Mouse (Mus musculus): ENCODE data around the gene Ap1m2.
"Not testable (repeated sequence)": the region's sequence is repeated elsewhere in the genome, so short reads cannot be mapped to it uniquely, and the experiment has no call there.

Gene Ap1m2

DNA sequence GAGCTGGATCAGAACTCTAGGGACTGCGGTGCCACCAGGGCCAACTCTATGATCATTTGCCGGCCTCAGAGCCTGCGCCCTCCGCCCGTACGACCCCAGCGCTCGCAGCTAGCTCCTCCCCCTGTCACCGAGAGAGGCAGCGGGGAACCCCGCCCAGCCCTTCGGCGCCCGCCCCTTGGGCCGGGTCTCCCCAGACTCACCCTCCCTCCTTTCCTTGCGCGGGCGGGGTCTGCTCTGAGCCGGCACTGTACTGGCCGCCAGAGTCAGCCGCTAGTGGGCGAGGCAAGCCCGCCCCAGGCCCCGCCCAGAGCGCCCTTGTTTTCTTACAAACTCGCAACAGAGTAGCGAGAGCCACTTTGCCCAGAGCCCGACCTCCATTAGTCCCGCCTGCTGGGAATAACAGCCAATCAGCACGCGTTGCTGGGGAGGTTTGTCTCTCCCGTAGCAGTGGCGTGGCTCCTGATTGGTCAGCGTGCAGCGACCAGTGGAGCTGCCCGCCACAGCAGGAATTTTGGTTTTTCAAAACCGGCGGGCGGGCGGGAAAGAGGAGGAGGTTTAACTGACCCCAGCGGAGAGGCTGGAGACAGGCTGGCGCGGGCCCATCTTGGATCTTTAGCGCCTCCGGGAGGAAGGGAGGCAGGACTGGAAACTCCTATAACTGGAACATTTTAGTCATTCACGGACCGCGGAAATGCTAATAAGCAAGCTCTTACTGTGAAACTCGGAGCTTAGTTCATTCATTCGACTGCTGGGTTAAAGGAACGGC is 20.9 kb downstream of the Ap1m2 start, which contains the start of gene Cdkn2d:
TSS of gene Cdkn2d (minus strand) at position 386 of the 766 bp plus-strand sequence.
- intact Hi-C loops (cut with DNase I) = no loop called here

DNA sequence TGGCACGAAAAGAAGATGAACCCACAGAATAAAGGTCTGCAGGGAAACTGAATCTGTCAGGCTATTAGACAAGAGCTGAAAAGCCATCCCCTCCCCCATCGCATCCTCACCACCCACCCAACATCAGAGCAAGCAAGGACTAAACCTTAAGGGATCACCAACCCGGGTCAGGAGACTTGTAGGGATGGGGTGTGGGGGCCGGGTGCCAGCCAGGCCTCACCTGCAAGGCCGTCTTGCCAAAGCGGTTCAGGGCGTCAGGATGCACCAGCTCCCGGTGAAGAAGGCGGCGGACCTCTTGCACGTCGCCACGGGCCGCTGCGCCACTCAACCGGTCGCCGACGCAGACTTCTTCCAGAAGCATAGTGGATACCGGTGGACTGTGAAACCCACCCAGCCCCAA is 21.5 kb downstream of the Ap1m2 start:
- intact Hi-C loops (cut with DNase I) = no loop called here

DNA sequence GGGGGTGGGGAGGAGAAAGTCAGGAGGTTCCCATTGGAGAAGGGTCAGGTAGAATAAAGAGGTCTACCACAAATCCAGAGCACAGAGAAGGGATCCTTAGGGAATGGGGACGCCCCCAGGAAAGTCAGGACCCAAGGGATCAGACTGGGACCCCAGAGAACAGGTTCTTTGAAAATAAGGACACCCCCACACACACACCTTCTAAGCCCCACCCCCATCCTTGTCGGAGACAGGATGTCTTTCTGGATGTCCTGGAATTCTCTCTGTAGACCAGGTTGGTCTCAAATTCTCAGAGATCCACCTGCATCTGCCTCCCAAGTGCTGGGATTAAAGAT is 22.8 kb downstream of the Ap1m2 start:
- intact Hi-C loops (cut with DNase I) = no loop called here

DNA sequence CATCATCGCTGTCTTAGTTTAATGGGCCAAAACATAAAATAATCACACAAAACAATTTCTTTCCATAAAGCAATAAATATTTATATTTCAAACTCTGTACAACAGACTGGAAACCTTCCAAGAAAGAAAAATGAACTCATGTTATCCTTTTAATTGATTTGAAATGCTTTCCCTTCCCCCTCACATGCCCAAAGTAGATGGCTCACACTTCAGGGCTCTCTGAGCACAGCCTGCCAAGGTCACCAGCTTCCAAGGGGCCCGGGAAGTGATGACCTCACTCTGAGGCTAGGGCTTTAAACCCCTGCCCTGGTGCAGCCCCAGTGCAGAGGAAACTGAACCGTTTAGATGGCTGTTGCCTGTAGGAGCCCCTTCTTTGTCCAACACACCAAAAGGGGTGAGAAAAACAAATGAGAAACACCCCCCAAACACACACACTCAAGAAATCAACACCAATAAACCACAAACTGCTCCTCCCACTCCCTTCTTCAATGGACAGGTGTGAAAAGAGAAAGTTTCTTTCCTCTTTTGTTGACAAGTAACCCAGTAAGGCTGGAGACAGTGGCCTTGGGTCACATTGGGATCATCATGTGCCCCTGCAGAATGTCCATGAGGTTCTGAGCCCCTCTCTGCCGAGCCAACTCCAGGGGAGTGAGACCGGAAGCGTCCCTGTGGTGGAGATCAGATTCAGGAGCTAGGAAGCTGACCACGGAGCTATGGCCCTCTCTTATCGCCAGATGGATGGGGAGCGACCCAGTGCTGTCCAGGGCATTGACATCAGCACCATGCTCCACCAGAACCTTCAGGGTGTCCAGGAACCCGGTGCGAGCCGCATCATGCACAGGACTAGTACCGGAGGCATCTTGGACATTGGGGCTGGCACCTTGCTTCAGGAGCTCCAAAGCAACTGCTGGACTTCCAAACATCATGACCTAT is 23.5 kb downstream of the Ap1m2 start:
- intact Hi-C loops (cut with DNase I) = no loop called here

DNA sequence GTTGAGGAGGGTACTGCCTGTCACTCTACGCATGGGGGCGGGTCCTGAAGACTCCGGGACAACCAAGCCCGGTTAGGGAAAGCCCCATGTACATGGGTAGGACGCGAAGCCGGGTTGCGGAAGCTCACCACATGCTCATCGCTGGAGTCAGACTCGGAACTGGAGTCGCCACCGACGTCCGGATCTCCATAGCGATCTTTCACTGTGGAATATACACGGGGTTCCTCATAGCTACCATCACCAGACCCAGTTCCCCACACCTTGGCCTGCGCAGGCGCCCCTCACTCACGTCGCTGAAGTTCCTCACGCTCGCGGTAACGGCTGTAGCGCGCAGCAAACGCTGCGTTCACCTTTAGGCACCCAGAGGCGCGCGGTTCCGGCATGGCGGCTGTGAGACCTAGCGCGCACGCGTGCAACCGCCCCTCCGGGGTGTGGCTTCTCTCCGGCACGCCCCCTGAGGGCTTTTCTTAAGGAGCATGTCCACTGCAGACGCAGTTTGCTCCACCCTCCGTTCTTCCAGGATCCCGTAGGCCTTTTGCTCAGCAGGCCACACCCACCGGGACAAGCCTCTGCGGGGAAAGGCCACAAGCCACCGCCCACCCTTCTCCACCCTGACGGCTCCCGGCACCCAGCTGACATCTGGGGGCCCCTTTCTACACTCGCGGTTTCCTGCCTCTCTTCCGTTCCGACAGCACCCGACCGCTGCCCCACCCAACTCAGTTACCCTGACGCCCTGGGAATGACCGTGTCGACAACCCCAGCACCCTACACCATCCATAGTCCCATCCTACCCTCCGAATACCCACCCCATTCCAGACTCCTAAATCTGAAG is 24.4 kb downstream of the Ap1m2 start, which contains the start of gene Kri1:
TSS of gene Kri1 (minus strand) at position 399 of the 832 bp plus-strand sequence.
- intact Hi-C loops (cut with DNase I) = no loop called here

DNA sequence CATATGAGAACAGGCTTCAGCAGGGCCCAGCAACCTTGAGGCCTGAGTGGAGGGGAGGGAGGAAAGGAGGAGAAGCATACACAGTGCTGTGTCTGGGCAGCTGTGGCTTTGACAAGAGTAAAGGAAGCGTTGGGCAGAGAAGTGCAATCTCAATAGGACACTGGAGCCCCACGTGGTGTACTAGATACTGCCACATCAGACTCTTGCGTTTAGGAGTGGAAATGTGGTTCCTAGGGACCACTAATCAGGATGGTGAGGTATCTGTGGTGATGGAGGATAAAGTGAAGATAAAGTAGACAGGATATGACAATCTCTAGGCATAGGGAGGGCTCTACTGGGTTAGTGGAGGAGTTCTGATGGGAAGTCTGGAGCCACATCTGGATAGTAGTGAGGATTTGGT is 25.4 kb downstream of the Ap1m2 start:
- intact Hi-C loops (cut with DNase I) = no loop called here

DNA sequence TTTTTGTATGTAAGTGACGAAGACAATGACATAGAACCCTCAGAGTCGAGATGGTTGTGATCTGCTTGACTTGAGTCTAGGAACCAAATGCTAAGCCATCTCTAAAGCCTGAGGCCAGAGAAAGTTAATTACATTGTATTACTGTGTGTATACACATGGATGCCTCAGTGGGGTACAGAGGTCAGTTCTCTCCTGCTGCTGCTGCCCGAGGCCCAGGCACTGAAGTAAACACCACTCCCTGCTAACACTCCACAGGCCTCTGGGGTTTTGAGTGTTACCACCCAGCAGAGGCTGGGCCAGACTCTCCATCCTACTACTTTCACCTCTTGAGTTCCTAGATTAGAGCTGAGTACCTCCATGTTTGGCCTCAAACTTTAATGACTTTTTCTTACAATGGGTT is 28.1 kb downstream of the Ap1m2 start:
- intact Hi-C loops (cut with DNase I) = no loop called here

DNA sequence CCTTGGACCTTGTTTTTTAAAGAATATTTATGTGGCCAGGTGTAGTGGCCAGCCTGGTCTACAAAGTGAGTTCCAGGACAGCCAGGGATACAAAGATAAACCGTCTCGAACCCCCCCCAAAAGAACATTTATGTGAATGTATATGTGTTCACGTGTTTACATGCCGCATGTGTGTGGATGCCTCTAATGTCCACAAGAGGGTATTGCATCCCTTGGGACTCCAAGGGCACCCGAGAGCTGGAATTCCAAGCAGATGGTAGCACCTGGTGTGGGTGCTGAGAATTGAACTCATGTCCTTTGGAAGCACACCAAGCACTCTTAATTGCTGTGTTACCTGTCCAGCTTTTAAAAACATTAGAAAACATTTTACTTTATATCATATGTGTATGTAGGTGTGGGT is 28.5 kb downstream of the Ap1m2 start:
- intact Hi-C loops (cut with DNase I) = no loop called here

DNA sequence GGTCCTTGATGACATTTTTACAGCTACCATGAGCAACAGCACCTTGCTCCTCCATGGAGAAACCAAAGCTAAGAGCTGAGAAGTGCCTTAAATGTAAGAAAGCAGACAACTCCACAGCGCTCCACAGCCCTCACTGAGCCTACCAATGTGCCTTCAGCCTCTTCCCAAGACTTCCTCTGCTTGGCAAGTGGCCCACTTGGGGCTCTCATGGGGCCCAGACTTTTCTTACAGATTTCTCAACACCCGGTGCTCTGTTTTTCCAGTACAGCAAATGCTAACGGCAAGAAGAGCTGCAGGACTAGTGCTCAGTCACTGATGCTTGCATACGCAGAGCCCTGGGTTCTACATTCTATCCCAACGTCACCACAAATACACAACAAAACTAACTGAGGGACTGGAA is 34.4 kb downstream of the Ap1m2 start:
- intact Hi-C loops (cut with DNase I) = no loop called here

DNA sequence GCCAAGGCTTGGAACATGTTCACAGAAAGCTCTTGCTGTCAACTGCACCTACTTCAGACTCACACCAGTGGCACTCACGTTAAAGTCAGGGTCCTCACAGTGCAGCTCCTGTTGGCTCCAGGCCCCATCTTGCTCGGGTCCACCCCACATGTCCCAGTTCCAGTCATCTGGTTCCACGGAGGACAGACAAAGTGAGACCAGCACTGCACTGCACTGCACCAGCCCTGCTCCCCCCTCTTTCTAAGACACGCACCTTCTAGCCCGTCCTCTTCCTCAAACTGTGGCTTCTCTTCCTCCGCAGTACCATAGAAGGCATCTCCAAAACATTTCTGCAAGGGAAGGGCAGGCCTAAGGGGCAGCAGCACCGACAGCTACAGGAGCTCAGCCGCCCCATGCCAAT is 35.8 kb downstream of the Ap1m2 start:
- intact Hi-C loops (cut with DNase I) = no loop called here

DNA sequence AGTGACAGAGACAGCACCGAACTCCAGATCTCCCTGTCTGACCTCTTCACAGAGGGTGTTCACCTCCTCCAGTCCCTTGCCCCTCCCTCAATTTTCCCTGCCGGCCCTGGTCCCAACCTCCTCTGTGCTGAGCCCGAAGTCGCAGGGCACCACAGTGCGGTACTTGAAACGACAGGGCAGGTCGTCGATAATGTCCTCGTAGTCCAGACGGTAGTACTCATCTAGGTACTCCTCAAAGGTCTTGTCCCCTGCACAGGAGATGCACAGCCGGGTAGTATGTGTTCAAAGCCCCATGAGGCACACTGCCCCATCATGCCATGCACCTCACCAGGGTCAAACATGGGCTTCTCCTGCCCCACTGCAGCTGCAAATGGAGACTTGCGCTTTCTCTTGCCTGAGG is 36.4 kb downstream of the Ap1m2 start:
- intact Hi-C loops (cut with DNase I) = no loop called here

DNA sequence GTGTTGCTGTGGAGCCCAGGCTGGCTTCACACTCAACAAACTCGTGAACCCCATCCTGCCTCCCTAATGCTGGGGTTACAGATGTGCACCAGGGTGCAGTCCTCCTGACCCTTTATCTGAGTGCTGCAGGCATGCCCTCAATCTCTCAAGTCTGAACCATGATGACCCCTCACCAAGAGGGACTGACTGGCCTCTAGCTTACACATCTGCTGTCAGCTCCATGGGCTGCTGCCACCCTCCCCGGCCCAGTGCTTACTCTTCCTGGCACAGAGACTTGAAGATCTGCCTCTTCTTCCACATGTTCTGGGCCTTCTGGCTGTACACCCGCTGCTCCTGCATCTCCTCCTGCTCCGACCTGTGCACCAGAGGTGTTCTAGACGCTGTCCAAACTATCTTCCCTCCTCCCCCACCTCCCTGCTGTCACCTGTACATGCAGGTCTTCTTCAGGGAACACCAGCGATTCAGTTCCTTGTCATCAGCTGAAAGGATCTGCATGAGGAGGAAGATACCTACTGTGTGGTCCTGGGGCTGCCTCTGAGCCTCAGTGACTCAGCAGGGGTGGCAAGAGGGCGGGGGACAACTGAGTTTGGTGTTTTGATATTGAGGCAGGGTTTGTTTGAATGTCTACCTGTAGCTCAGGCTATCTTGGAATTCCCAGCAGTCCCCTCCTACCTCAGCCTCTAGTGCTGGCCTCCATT is 37.0 kb downstream of the Ap1m2 start:
- intact Hi-C loops (cut with DNase I) = no loop called here

DNA sequence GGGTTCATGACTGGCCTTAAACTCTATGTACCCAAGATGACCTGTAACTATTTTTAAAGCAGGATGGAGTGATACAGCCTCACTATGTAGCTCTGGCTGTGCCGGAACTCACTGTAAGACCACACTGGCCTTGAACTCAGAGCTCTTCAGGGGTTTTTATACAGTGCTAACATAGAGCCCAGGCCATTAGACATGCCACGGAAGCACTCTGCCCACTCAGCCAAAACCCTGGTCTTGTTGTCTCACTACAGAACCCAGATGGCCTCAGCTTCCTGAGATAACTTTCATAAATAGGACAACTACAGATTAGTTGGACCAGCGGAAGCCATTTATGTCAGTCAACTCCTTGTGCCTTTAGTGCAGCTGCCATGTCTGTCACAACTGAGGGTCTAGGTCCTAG is 37.8 kb downstream of the Ap1m2 start:
- intact Hi-C loops (cut with DNase I) = no loop called here

DNA sequence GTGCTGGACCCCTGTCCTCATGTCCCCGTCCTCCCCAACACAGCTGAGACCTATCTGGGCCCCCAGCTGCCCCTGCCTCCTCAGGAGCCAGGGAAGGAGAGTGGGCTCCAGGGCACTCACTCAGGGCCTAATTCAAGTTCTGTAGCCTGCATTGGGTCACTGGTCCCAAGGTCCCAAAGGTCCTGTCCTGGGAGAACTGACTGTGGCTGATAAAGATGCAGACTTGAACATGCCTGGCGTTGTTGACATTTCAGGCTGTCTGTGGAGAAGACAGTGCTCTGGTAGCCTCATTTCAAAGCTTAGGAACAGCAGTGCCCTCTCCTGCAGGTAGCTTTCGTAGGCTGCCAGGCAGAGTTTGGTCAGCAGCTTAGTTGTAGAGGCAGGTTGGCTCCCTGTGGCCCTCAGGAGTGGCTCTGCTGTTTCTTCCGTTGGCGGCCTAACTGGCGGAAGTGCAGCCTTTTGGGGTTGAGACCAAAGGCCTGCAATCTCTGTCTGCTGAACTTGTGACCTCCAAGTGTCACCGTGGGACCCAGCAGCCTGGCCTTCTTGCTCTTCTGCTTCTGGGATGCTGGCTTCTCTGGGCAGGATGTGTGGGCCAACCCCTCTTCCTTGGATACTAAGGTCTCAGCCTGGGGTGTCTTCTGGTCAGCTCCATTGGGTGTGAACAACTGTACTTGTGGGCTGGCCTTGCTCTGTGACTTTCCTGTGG is 38.5 kb downstream of the Ap1m2 start:
- intact Hi-C loops (cut with DNase I) = no loop called here

DNA sequence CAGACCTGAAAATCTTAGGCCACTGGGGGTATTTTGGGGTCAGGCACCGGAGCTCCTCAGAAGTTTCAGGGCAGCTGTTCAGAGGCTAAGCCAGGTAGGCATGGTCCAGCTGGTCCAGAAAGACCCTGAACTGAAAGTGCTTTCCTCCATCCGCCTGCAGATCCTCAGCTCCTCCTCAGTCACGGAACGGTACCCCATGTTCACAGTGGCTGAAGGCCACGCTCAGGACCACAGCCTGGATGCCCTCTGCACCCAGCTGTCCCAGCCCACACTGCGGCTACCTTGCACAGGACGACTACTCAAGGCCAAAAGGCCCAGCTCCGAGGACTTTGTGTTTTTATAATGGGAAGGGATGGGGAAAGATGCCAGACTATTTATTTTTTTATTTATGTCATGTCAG is 39.0 kb downstream of the Ap1m2 start:
- intact Hi-C loops (cut with DNase I) = no loop called here

DNA sequence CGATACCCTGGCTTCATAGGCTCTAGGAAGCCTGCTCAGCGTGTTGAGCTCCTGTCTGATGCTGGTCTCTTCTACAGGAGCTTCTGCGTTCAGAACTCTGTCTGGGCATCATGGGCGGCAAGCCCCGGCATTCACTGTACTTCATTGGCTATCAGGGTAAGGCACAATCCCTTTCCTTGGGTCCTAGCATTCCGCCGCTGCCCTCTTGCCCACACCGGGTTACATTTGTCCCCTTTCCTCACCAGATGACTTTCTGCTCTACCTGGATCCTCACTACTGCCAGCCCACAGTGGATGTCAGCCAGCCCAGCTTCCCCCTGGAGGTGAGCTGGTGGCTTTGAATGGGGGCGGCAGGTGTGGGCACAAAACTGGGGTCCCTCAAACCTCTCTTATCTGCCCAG is 39.7 kb downstream of the Ap1m2 start:
- intact Hi-C loops (cut with DNase I) = no loop called here

DNA sequence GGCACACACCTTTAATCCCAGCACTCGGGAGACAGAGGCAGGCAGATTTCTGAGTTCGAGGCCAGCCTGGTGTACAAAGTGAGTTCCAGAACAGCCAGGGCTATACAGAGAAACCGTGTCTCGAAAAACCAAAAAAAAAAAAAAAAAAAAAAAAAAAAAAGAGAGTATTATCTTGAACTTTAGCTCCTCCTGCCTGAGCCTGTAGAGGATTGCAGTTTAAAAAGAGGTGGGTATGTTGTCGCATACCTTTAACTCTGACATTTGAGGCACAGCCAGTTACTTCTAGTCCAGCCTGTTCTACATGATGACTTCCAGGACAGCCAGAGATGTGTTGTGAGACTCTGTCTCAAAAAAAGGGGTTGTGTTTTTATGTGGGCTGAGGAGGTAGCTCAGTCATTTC is 42.5 kb downstream of the Ap1m2 start:
- intact Hi-C loops (cut with DNase I) = not testable (repeated sequence)

DNA sequence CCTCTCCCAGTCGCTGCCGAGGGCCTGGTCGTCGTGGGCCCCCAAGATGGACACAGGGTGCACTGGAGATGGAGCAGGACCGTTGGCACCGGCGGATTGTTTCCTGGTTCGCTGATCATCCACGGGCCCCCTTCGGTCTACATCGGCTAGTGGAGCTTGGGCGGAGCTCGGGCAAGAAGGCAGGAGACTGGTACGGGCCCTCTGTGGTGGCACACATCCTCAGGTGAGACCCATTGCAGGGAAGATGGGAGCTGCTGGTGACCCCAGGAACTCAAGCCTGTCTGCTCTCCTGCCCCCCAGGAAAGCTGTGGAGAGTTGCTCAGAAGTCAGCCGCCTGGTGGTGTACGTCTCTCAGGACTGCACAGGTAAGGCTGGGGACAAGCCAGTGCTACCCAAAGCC is 43.8 kb downstream of the Ap1m2 start:
- intact Hi-C loops (cut with DNase I) = no loop called here

DNA sequence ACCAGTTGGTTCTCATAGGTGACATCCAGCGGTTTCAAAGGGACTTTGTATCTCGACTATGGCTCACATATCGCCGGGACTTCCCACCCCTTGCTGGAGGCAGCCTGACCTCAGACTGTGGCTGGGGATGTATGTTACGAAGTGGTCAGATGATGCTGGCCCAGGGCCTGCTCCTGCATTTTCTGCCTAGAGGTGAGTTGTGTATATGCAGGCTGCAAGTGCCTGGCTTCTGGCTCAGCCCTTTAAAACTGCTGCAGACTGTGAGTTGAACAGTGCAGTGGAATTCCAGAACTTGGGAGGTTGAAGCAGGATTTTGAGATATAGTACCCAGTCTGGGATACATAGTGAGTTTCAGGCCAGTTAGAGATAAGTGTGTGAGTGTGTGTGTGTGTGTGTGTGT is 45.2 kb downstream of the Ap1m2 start:
- intact Hi-C loops (cut with DNase I) = no loop called here

DNA sequence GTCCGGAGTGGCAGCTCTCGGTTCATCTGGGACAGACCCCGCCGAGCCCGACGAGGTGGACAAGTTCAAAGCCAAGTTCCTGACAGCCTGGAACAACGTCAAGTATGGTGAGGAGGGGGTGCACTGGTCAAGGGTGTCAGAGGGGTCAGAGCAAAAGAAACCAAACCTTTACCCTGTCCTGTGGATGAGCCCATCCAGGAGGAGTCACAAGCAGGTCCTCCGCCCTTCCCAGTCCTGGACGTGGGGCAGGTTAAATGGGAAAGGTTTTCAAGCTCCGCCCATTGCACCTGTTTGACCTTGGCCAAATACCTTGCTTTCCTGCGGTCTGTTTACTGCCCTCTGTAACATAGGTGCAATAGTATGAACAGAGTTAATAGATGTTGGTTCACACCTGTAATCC is 46.5 kb downstream of the Ap1m2 start:
- intact Hi-C loops (cut with DNase I) = no loop called here
